Mouse (Mus musculus): ENCODE measurements around the gene Bad.

- TF ChIP-seq POLR2A (IDR thresholded peaks at IDR 0.05; ENCODE audit: insufficient read depth, low read depth, low read length) (no peak), CTCF (IDR thresholded peaks at IDR 0.05) (no peak)
Observed at GRCm38 (mm10) chr19:6968491-6969271, 27.0 kb downstream of the Bad start.
